Mouse (Mus musculus) kidney, adult 8-10 months (tissue): ENCODE measurements at regions not wholly inside any gene's neighbourhood (a gene's known extent, or its start where the extent isn't known, plus 50 kb on each side); places are given as distances from the start of the nearest gene placed in this dataset.
"Not testable (repeated sequence)": the region's sequence is repeated elsewhere in the genome, so short reads cannot be mapped to it uniquely, and the experiment has no call there.

ENCODE experiments used
- DNase-seq, 2 experiments: peaks; one replicate each; pipeline ENCODE4 v3.0.0; 2022

DNA sequence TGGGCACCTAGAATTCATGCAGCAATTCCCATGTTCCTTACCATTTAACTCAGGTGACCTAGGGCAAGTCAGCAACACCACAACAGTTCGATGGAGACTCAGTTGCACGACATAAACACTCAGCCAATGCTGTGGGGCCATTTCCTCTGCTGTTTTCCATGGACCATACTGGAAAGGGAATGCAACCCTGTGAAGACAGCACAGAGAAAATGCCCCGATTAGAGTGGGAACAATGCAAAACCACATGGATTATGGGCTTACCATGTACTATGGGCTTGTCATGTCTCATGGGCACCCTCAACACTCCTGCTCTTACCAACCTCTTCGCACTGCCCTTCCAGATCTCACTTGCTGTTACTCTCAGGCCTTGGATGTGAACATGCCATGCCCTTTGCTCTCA, 207.6 kb downstream of the Snurf start:
- not testable (repeated sequence) for DNase-seq

DNA sequence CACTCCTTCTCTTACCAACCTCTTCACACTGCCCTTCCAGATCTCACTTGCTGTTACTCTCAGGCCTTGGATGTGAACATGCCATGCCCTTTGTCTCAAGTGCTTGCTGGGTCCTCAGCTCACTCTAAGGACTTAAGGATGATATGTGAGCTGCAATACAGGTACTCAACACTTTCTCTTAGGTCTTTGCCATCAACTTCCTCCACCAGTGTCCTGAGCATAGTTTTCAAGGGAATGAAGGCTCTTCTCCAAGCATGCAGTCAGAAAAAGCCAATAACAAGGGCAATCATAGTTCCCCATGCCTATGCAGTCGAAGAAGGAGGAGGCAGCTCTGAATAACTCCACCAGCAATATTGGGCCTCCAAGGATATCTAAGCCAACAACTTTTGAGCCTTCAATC, 235.1 kb downstream of the Snurf start:
- DNase-seq: peak; percentile 11 to 12

DNA sequence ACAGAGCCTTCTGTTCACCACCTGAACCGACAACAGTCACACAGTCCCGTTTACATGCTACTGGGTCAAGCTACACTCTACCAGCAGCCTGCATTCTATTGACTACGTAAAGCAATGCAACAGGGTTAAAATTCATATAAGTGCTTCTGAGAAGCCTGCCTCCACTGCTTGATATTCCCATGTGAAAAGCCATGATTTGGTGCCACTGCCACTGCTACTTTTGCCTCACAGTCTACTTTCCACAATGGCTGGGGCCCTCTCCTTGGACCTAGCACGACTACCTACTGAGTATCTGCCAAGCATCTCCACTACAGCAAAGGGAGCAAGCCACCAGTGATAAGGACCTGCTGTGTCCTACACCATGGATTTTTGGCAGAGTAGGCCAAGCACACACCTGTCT, 236.2 kb downstream of the Snurf start:
- DNase-seq: peak in 1 of 2 experiments; percentile 15

DNA sequence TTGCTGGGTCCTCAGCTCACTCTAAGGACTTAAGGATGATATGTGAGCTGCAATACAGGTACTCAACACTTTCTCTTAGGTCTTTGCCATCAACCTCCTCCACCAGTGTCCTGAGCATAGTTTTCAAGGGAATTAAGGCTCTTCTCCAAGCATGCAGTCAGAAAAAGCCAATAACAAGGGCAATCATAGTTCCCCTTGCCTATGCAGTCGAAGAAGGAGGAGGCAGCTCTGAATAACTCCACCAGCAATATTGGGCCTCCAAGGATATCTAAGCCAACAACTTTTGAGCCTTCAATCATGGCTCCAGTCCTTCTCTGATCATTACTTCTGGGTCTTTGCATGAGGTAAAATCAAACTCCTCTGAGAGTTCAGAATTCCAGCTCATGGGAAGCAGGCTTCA, 237.5 kb downstream of the Snurf start:
- peak in 1 of 2 experiments; percentile 3 for DNase-seq
